Mouse (Mus musculus) NIH3T3 (cell line): ENCODE results near the gene Rmi2.
"Not testable (repeated sequence)": the region's sequence is repeated elsewhere in the genome, so short reads cannot be mapped to it uniquely, and the experiment has no call there.

ENCODE experiments used
- DNase-seq: peaks from one replicate; pipeline ENCODE4 v3.0.0-alpha.2; 2012; ENCODE audit warnings: low read depth

Gene Rmi2

DNA sequence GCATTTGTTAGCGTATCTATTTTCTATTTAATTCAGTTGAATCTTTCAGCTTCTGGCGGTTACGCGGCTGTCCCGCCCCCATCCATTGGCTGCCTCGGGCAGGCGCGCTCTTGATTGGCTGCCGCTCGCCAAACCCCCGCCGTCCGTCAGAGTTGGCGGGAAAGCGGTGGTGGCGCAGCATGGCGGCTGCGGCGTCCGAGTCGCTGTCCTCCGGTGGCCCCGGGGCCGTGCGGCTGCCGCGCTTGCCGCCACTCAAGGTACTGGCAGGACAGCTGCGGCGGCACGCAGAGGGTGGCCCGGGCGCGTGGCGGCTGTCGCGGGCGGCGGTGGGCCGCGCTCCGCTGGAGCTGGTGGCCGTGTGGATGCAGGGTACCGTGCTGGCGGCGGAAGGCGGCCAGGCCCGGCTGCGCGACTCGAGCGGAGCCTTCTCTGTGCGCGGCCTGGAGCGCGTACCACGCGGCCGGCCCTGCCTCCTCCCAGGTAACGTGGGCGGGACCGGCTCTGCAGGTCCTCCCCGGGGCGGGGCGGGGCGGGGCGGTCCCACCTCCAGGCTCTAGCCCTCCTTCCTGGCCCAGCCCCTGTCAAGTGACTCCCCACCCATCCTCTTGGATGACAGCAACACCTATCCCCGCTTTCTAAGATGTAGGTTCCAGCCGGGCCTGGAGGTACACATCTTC lies at the start of gene Rmi2:
TSS of gene Rmi2 (plus strand) at position 149 of the 677 bp plus-strand sequence.
- peak; percentile 91 for DNase-seq

DNA sequence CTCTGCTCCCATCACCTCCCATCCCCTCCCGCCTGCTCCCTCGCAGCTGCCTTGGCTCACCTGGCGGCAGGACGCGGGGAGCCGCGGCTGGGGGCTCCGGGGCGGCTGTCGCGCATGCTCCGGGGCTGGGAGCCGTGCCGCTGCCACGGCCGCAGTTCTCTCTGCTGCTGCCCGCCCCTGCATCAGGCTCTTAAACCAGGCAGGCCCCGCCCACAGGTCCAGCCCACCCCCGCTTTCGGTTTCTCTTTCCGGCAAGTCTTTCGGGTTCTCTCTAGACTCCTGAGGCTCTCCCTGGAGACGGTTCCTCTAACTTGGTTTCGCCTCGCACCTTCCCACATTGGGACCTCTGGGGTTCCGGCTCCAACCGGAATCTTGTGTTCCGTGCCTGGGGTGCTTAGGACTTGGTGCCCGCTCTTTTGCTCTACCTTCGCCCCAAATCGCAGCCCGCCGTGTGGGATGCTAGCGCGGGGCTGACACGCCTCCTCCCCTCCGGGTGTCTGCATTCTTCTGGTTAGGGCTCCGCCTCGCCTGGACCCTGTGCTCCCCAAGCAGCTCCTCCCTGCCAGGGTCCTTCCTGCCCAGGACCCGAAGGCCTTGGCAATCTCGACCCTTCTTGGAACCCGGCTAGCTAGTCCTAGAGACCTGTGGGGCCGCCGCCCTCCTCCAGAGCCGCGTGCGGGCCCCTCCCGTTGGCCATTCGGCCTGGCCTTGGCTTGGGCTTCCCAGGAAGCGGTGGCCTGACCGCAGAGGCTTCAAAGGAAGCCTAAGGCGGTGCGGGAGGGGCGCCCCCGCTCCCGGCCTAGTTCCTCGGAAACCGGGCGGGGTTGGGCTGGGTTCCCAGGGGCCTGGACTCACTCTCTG lies 49.3 kb upstream of the Rmi2 start, which contains the start of gene Socs1:
TSS of gene Socs1 (minus strand) at position 166 of the 861 bp plus-strand sequence.
- peak; percentile 98 for DNase-seq

DNA sequence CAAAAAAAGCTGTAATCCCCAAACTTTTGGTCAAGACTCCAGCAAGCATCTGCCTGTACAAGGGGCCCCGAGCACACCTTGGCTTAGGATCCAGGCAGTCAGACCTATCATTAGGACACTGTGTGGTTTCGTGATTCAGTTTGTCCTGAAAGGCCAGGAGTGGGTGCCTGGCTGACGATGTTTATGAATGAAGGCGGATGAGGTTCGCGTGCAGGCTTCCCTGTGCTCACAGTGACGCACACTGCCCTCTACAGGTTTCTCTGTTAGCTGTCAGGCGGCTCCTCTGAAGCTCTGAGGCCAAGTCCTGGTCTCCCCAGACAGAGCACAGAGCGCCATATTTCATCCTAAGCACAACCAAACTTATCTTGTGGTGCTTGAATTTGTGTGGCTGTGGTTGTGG lies 48.6 kb upstream of the Rmi2 start:
- peak; percentile 97 for DNase-seq

DNA sequence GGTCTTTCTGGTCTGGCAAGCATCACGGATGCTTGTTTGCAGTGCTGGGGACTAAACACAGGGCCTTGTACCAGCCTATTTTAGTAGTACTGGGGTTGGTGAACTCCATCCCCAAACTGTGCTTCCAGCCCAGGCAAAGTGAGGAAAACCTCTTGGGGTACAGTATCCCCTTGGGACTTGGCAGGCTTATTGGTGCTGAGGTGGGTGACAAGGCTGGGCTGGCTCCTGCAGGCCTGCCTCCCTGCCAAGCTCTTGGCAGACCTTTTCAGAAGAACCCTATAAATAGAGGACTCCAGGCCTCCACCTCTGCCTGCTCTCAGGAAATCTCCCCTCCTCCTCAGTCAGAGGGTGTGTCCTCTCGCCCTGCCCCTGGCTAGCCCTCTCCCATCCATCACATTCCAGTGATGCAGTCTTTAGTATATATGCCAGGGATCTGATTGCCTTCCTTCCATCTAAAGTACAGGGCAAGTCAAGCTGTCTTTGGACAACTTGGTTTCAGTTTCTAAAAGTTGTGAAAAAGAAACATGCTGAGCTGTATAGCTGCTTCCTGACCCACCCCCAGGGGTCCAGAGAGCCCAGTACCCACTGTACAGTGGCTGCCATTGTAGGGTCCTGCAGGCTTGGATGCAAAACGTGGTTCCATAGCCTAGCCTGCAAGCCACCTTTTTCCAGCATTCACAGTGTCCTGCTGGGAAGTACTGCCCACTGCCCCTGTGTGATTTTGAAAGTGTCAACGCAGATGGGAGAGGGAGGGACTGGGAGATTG lies 47.9 kb upstream of the Rmi2 start:
- peak; percentile 79 for DNase-seq

DNA sequence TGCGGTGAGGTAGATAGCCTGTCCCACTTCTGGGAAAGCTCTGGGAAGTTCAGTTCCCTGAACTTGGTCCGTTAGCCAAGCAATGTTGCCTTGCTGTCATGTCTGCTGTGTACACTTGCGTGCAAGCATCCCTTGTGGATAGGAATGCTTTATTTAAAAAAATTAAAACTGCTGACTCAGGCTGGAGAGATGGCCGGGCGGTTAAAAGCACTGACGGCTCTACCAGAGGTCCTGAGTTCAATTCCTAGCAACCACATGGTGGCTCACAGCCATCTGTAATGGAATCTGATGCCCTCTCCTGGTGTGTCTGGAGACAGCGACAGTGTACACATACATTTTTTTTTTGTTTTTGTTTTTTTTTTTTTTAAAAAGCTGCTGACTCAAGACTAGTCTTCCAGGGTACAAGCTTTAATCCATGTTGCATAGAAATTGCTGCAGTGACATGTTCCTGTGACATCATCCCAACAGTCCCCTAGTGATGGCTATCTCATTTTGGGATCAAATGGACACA lies 47.3 kb upstream of the Rmi2 start:
- peak; percentile 41 for DNase-seq

DNA sequence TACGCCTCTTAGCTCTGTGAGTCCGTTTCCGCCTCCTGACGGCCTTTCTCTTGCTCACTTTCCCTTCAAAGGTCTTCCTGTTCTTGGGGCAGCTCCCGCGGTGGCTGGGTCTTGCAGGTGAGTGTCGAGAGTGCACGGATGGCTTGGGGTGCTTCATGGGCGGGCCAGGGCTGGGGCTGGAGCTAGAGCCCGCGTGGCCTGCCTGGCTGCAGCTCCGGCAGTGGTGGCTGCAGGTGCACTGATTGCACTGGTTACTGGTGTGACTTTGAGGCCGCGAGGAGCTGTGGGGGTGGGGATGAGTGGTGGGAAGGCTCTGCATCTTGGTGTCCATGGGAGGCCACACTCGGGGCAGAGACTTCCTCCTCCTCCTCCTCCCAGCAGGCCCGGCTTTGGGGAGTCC lies 46.6 kb upstream of the Rmi2 start, which contains the start of gene Tnp2:
TSS of gene Tnp2 (minus strand) at position 390 of the 400 bp plus-strand sequence.
- DNase-seq: no peak

DNA sequence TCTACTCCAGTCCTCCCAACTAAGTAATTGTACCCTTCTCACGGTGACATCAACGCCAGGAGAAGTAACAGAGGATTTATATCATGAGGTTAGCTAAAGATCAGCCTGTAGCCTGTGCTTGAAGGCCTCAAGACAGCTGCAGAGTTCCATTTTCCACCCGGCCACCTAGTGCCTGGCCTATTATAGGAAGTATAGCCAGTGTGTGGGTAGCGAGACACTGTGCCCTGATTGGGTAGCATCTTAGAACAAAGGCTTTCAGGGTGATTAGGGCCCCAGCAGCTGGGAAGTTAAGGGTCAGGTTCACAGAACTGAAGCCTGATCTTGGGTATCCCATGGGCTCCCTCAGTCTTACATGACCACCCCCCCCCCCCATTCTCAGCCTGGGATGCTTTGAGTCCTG lies 46.0 kb upstream of the Rmi2 start:
- DNase-seq: no peak

DNA sequence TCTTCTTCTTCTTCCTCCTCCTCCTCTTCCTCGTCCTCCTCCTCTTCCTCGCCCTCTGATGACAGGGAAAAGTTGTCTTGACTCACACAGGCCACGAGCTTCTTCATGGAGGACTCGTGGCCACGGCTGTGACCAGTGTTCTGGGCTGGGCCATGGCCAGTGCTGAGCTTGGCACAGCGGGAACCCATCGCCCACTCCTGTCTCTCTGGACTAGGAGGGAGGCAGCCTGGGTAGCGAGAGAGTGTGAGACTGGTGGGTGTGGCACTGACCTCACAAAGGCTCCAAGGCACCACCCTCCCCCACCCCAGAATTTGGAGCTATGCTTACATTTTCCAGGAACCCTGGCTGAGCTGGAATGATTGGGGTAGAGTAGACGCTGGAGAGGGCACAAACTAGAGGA lies 44.2 kb upstream of the Rmi2 start, which contains the start of gene Prm3:
TSS of gene Prm3 (minus strand) at position 213 of the 400 bp plus-strand sequence.
- no peak for DNase-seq

DNA sequence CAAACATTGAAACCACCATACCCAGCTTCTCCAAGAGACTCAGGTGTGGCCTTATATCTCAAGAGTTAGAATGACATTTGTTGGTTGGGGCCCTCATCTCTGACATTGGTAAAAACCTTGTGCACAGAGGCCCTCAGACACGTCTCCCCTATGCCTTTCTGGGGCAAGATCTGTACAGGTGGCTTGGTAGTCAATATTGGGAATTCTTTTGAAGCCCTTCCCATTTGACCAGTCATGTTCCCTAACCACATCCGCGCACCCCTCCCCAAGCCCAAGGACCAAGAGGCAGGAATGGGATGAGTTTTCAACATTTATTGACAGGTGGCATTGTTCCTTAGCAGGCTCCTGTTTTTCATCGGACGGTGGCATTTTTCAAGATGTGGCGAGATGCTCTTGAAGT lies 38.8 kb upstream of the Rmi2 start, which contains the start of gene Prm2:
TSS of gene Prm2 (minus strand) at position 101 of the 400 bp plus-strand sequence.
- DNase-seq: no peak

DNA sequence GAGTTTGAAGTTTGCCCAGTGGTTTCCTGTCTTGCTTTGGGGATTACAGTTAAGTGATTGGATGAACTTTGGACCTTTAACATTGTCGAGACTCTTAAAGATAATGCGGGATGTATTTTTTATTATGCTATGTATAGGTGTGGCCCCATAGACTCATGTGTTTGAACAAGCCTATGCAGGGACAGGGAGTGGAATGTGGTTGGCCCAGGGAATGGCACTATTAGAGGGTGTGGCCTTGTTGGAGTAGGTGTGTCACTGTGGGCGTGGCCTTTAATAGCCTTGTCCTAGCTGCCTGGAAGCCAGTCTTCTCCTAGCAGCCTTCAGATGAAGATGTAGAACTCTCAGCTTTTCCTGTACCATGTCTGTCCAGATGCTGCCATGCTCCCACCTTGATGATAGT lies 32.4 kb upstream of the Rmi2 start:
- not testable (repeated sequence) for DNase-seq

DNA sequence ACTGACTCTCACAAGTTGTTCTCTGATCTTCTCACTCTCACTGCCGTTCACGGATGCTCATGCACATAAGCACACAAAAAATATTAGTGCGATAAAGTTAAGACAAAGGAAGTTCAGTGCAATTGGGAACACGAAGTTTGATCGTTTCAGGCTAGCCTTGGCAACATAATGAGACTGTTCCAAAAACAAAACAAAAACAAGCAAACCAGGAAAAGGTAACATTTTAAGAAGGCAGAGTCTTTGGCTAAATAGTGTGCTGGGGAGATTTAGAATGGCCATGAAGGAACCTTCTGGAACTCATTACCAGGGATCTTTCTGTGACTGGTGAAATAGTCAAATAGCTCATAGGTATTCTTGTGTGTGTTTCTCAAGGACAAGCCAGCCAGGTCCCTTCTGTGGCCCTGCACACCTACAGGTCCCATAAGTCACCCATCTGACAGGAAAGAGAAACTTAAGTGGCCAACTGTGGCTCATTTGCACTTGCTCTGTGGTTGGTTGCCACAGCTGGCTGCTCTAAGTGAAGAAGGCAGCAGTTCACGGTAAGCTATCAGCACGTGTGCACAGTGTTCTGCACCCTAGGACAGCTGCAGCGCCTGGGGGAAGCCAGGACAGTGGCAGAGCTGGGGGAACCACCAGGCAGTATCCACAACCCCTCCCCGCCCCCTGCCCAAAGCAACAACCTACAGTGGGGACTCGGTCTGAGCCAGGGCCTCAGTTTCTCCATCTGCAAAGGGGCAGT lies 28.9 kb upstream of the Rmi2 start, which contains the start of gene Prm1:
TSS of gene Prm1 (minus strand) at position 51 of the 739 bp plus-strand sequence.
- no peak for DNase-seq

DNA sequence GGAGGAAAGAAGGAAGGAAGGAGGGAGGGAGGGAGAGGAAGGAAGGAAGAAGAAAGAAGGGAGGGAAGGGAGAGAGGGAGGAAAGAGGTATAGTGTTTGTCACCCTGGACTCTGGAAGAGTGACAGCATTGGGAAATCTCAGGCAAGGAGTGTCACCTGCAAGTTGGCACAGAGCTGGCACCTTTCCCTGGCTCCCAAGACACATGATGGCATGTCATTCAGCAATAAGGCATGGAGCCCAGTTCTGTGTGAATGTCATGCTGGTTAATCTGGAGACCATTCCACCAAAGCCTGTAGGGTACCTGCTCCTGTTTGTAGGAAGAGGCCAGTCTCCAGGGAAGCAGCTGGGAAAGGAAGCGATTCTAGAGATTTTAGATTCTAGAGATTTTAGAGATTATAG lies 24.5 kb upstream of the Rmi2 start:
- DNase-seq: no peak

DNA sequence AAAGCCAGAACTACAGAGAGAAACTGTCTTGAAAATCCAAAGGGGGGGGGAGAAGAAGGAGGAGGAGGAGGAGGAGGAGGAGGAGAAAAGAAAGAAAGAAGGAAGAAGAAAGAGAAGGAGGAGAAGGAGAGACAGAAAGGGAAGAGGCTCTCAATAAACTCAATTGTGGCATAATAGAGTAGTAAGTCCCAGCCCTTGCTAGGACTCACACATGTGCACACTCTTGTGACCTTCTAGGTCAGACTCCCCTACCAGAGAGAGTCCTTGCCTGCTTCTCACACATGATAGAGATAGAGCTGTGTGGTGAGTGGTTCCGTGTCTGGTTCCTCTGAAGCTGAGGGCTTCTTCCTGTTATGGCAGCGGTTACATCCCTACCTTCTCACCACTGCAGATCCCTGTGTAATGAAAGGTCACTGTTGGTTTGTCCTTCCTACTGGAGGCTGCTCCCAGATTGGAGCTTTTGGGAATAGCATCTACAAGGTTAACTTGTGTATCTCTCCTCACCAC lies 21.9 kb upstream of the Rmi2 start, which contains the start of gene Gm11172:
TSS of gene Gm11172 (plus strand) at position 51 of the 507 bp plus-strand sequence.
- DNase-seq: no peak

DNA sequence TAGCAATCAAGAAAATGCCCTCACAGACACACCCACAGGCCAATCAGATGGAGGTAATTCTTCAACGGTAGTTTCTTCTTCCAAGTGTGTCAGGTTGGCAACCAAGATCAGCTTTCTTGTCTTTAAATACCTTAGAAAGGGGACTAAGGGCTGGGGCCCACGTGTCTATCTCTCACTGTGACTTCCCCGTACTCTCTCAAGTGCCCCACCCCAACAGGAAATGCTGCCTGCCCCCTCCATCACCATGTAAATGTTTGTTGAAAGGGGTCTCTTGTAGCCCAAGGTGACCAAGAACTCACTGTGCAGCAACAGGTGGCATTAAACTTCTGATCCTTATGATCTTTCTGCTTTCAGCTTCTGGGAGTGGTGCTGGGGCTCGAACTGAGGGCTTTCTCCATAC lies 21.1 kb upstream of the Rmi2 start:
- no peak for DNase-seq

DNA sequence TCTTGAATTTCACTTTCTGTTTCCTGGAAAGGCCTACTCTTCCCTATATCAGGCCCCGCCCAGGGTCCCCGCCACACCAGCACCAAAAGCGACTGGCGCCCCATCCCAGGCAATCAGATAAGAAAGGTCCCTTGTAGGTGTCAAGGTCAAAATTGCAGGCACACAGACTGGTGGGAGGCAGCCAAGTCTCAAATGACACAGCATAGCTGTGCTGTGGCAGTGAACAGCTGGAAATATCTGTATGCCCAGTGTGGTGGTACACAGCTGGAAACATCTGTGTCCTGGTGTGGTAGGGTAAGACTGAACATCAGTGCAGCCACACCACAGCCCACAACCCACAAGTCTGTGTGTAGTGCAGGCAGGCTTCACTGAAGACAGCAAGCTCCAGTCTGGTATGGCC lies 20.0 kb upstream of the Rmi2 start:
- DNase-seq: no peak

DNA sequence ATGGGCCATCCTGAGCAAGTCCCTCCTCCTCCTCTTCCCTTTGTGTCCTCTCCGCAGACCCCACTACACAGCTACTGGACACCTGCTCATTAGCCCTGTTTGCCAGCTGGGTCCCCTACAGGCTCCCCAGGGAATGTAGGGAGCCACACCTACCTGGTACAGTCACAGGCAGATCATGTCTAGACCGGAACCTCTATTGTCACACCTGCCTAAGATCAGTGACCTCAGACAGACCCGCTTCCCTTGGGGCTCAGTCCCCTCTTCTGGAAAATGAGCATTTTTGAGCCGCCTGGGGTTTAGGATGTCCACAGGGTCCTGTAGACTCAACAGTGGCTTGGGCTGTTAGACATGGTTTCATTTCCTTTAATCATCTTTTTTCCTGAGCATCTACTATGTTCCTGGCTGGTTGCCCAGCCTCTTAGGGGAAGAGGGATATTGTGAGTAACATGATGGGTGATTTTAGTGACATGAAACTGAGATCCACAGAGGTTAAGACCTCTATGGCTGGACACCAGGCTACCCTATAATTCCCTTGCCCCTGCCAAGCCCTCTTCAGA lies 16.2 kb upstream of the Rmi2 start:
- DNase-seq: no peak

DNA sequence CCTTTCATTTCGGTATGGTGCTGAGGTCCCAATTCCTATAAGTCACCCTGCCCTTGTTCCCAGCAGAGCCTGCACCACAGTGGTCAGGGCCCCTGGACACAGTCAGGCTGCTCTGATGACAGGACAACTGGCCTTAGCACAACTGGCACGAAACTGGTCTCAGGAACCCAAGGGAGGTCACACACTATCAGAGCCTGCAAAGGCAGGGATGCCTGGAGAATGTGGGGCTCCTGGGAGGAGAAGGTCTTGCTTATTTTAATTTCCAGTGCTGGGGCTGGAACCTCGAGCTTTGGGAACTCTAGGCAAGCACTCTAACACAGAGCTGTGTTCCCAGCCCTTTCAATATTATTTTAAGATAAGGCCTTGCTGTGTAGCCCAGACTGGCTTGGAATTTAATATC lies 14.9 kb upstream of the Rmi2 start:
- DNase-seq: no peak

DNA sequence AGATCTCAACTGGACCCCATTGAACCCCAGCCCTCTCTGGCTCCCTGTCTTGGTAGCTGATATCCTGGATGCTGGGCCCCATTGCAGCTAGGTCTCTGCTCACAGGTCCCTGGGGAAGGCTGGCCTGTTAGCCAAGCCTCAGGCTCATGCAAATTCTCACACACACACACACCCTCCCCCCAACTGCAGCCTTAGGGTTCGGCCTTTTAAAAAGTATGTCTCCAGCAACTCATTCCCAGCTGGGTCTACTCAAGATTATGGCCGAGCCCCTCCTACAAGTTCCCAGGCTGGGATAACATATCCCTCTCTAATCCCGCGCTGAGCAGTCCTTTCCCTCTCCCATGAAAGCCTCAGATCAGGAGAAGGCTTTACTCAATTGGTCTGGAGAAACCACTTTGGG lies 13.5 kb upstream of the Rmi2 start:
- no peak for DNase-seq

DNA sequence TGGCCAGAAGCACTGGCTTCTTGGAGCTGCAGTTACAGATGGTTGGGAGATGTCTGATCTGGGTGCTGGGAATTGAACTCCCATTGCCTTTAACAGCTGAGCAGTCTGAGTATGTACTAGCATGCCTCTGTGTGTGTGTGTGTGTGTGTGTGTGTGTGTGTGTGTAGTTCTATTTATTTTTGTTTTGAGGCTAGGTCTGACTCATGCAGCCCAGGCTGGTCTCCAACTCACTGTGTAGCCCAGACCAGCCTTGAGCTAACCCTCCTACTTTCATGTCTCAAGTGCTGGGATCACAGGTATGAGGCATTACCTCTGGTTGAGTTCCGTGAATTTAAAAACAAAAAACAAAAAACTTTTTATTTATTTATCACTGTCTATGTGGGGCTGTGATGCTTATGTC lies 10.3 kb upstream of the Rmi2 start:
- peak; percentile 83 for DNase-seq

DNA sequence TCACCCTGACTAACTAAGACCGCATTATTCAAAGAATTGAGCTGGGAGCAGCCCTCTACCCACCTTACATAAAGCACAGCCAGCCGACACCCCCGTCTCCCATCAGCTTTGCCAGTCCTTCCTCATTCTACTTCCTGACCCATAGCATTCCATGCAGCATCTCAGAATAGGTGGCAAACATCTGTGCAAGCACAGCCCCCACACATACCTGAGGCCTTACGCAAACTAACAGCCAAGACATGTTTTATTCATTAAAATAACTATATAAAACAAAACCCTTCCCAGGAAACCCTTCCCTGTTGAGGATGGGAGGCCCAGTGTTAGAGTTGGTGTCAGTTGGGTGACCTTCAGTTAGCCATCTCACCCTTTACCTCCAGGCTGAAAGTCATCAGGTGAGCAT lies 9.0 kb upstream of the Rmi2 start:
- DNase-seq: no peak

DNA sequence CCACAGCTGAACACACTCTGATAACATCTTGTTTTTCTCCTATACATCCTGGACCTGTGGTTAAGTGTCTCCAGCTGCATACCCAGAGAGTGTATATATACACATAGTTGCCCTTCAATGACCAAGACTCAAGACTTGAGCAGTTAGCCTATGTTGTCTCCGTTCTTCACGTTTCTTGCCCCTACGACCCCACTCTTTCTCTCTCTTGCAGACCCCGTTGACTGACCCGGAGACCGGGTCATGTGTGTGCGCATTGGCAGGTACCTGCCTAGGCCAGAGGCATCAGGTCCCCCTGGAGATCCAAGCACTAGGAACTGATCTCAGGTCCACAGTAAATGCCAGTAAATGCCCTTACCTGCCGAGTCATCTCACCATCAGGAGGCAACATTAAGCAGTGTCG lies 7.6 kb upstream of the Rmi2 start:
- no peak for DNase-seq
